Mouse (Mus musculus): ENCODE data around the gene Mmd2. TPM values are rescaled to one million over a fixed set of nuclear protein-coding genes. Genes with fewer than 3 reads are reported as not detected.

The Mmd2 gene
- total RNA-seq, 2 experiments from 2014 or later: not detected

GRCm38 (mm10) chr5:142550706-142551652 lies 57.6 kb downstream of the Mmd2 start, which contains the start of gene Radil:
TSS of gene Radil (minus strand) at chr5:142551098.
- peak; percentile 93 to 96 for DNase-seq
- intact Hi-C loops (cut with DNase I): loop anchor here (2.0 kb wide), 2 partner anchors 48 to 72 kb away; no protein-coding TSS in a partner anchor

- DNase-seq: peak; percentile 22 to 37
- intact Hi-C loops (cut with DNase I): loop anchor here (2.0 kb wide), 2 partner anchors 47 to 71 kb away; no protein-coding TSS in a partner anchor
These were observed 58.5 kb downstream of the Mmd2 start for GRCm38 (mm10) chr5:142549961-142550705.

- intact Hi-C loops (cut with DNase I): no loop called here
- DNase-seq: no peak
These were observed 59.2 kb downstream of the Mmd2 start for GRCm38 (mm10) chr5:142549441-142549840.

GRCm38 (mm10) chr5:142547066-142547465 lies 61.5 kb downstream of the Mmd2 start:
- intact Hi-C loops (cut with DNase I): no loop called here
- no peak for DNase-seq

GRCm38 (mm10) chr5:142546344-142546743 lies 62.3 kb downstream of the Mmd2 start:
- no peak for DNase-seq
- intact Hi-C loops (cut with DNase I): no loop called here

- intact Hi-C loops (cut with DNase I): no loop called here
These were observed 63.4 kb downstream of the Mmd2 start for GRCm38 (mm10) chr5:142545014-142545795.

GRCm38 (mm10) chr5:142537286-142537685 lies 71.3 kb downstream of the Mmd2 start:
- DNase-seq: no peak
- intact Hi-C loops (cut with DNase I): no loop called here

More at GRCm38 (mm10) chr5:142545014-142545795, 63.4 kb downstream of the Mmd2 start:
- DNase-seq: no peak

GRCm38 (mm10) chr5:142535388-142535787 lies 73.2 kb downstream of the Mmd2 start:
- intact Hi-C loops (cut with DNase I): no loop called here
- no peak for DNase-seq

- DNase-seq: no peak
- intact Hi-C loops (cut with DNase I): no loop called here
These were observed 78.7 kb downstream of the Mmd2 start, which contains the start of gene Papolb for GRCm38 (mm10) chr5:142529915-142530314. TSS of gene Papolb (minus strand) at chr5:142530076.

- intact Hi-C loops (cut with DNase I): no loop called here
- no peak for DNase-seq
These were observed 83.7 kb downstream of the Mmd2 start for GRCm38 (mm10) chr5:142524711-142525464.

GRCm38 (mm10) chr5:142521195-142521866 lies 87.3 kb downstream of the Mmd2 start:
- no peak for DNase-seq
- intact Hi-C loops (cut with DNase I): no loop called here

- intact Hi-C loops (cut with DNase I): no loop called here
These were observed 88.2 kb downstream of the Mmd2 start for GRCm38 (mm10) chr5:142520360-142520759.

GRCm38 (mm10) chr5:142518973-142519372 lies 89.6 kb downstream of the Mmd2 start:
- intact Hi-C loops (cut with DNase I): no loop called here
- no peak for DNase-seq

More at GRCm38 (mm10) chr5:142520360-142520759, 88.2 kb downstream of the Mmd2 start:
- no peak for DNase-seq

Other genes starting within 250 kb of the Mmd2 start
- 10 to 100 TPM; 12.5 to 14.5 TPM for gene Foxk1, start 207.3 kb downstream of the Mmd2 start, total RNA-seq (2021)
- 1 to 10 TPM; 3.4 to 4.2 TPM for gene Ap5z1, start 144.9 kb downstream of the Mmd2 start, total RNA-seq (2021)
- under 1 TPM in 1 of 2 experiments, not detected in 1; 0.10 TPM for gene Papolb, start 78.7 kb downstream of the Mmd2 start, total RNA-seq (2021)
- 1 to 10 TPM; 1.3 to 2.8 TPM for gene Radil, start 57.7 kb downstream of the Mmd2 start, total RNA-seq (2021)
- gene Wipi2, start 18.9 kb upstream of the Mmd2 start, total RNA-seq (2021): 10 to 100 TPM; 24.9 to 28.8 TPM
- gene Slc29a4, start 83.7 kb upstream of the Mmd2 start, total RNA-seq (2021): under 1 TPM; 0.27 to 0.54 TPM
- 10 to 100 TPM; 27.1 to 27.6 TPM for gene Tnrc18, start 208.9 kb upstream of the Mmd2 start, total RNA-seq (2021)

Data from gastrocnemius, postnatal 36 days (tissue).